Mouse (Mus musculus) CH12.LX (cell line): ENCODE data around the gene Stx12. TPM values are rescaled to one million over a fixed set of nuclear protein-coding genes. Genes with fewer than 3 reads are reported as not detected.

Source experiments
- DNase-seq: peaks from one replicate; pipeline ENCODE4 v3.0.0-alpha.2; 2013; ENCODE audit errors: extremely low read depth
- H3K27ac ChIP-seq: 2 replicates; pipeline ENCODE4 v1.5.1; 2012; ENCODE audit warnings: low read depth, mild to moderate bottlenecking, control low read depth, moderate library complexity; ENCODE audit not compliant: insufficient read depth
- H3K27me3 ChIP-seq: replicated peaks from 2 replicates; pipeline ENCODE3; 2012; ENCODE audit warnings: inconsistent platforms
- H3K36me3 ChIP-seq, 2 experiments: replicated peaks in 1 of 2; 2 replicates each; pipeline versions ENCODE3 to v1.6.1; 2012; ENCODE audit warnings: inconsistent platforms in 1 of 2, low read length in 1 of 2, mild to moderate bottlenecking in 1 of 2, mixed read lengths in 1 of 2, moderate library complexity in 1 of 2; ENCODE audit not compliant: control insufficient read depth in 1 of 2, insufficient read depth in 1 of 2
- H3K4me1 ChIP-seq, 2 experiments: 2 replicates each; pipeline ENCODE4 v1.6.1; 2012; ENCODE audit warnings: inconsistent platforms in 1 of 2, moderate library complexity in 1 of 2; ENCODE audit not compliant: insufficient read depth in 2 of 2, control insufficient read depth in 1 of 2
- H3K4me2 ChIP-seq: 2 replicates; pipeline ENCODE4 v1.6.1; 2012; ENCODE audit warnings: low read depth, mild to moderate bottlenecking, control low read depth; ENCODE audit not compliant: poor library complexity, insufficient read depth, severe bottlenecking
- H3K4me3 ChIP-seq, 3 experiments: fragments of 150-350 bp in 1 of 3; sonication (generic) in 1 of 3; replicated peaks in 1 of 3; 2 replicates each; pipeline versions ENCODE3 to v1.5.1; 2011 to 2012; ENCODE audit warnings: low read depth in 2 of 3, low read length in 2 of 3, mild to moderate bottlenecking in 2 of 3, moderate library complexity in 2 of 3, control low read depth in 1 of 3, improper control_type of control experiment in 1 of 3, inconsistent platforms in 1 of 3, mixed read lengths in 1 of 3; ENCODE audit not compliant: poor library complexity in 1 of 3
- H3K79me2 ChIP-seq: replicated peaks from 2 replicates; pipeline ENCODE4 v1.6.1; 2012; ENCODE audit warnings: mild to moderate bottlenecking, moderate library complexity; ENCODE audit not compliant: control insufficient read depth, poor library complexity, insufficient read depth, severe bottlenecking; ENCODE audit errors: extremely low read depth
- H3K9ac ChIP-seq: 2 replicates; pipeline ENCODE4 v1.6.1; 2012; ENCODE audit warnings: low read depth, mild to moderate bottlenecking, control low read depth, moderate library complexity; ENCODE audit not compliant: insufficient read depth
- H3K9me3 ChIP-seq: replicated peaks from 2 replicates; pipeline ENCODE3; 2012; ENCODE audit warnings: low read length, inconsistent platforms, mixed read lengths
- BHLHE40 ChIP-seq: IDR thresholded peaks from 2 replicates; pipeline ENCODE4 v1.6.1; 2011; ENCODE audit warnings: mild to moderate bottlenecking, low read depth, low read length, improper control_type of control experiment
- CHD1 ChIP-seq: IDR thresholded peaks from 2 replicates; pipeline ENCODE4 v1.6.1; 2012; ENCODE audit warnings: low read depth, low read length, improper control_type of control experiment, inconsistent platforms
- CHD2 ChIP-seq: IDR thresholded peaks from 2 replicates; pipeline ENCODE4 v1.6.1; 2011; ENCODE audit warnings: low read length, improper control_type of control experiment
- CTCF ChIP-seq, 2 experiments: IDR thresholded peaks in 1 of 2; conservative IDR thresholded peaks in 1 of 2; 2 replicates each; pipeline ENCODE4 v1.5.1; 2011 to 2012; ENCODE audit warnings: low read depth in 2 of 2, low read length in 2 of 2, improper control_type of control experiment in 1 of 2, inconsistent platforms in 1 of 2, mild to moderate bottlenecking in 1 of 2, moderate library complexity in 1 of 2
- ELF1 ChIP-seq: IDR thresholded peaks from 2 replicates; pipeline ENCODE4 v1.6.1; 2014; ENCODE audit warnings: low read depth, mild to moderate bottlenecking, inconsistent platforms, low read length, improper control_type of control experiment
- EP300 ChIP-seq: IDR thresholded peaks from 2 replicates; pipeline ENCODE4 v1.6.1; 2011; ENCODE audit warnings: low read length, improper control_type of control experiment
- ETS1 ChIP-seq: conservative IDR thresholded peaks from 2 replicates; pipeline ENCODE4 v1.6.1; 2012; ENCODE audit warnings: low read depth, mild to moderate bottlenecking, inconsistent platforms, low read length, improper control_type of control experiment, moderate library complexity
- GABPA ChIP-seq: IDR thresholded peaks from 2 replicates; pipeline ENCODE4 v1.6.1; 2012; ENCODE audit warnings: low read depth, low read length, improper control_type of control experiment, inconsistent platforms; ENCODE audit not compliant: insufficient replicate concordance
- HCFC1 ChIP-seq: IDR thresholded peaks from 2 replicates; pipeline ENCODE4 v1.6.1; 2012; ENCODE audit warnings: low read depth, mild to moderate bottlenecking, inconsistent platforms, low read length, improper control_type of control experiment
- IRF4 ChIP-seq: IDR thresholded peaks from 2 replicates; pipeline ENCODE4 v1.6.1; 2014; ENCODE audit warnings: low read depth, mild to moderate bottlenecking, inconsistent platforms, low read length, improper control_type of control experiment
- JUN ChIP-seq: IDR thresholded peaks from 2 replicates; pipeline ENCODE4 v1.6.1; 2011; ENCODE audit warnings: low read depth, mild to moderate bottlenecking, low read length, improper control_type of control experiment, moderate library complexity; ENCODE audit not compliant: insufficient read depth
- JUND ChIP-seq: conservative IDR thresholded peaks from 2 replicates; pipeline ENCODE4 v1.6.1; 2011; ENCODE audit warnings: low read depth, low read length, improper control_type of control experiment
- KAT2A ChIP-seq: IDR thresholded peaks from 2 replicates; pipeline ENCODE4 v1.6.1; 2012; ENCODE audit warnings: low read length, improper control_type of control experiment, inconsistent platforms; ENCODE audit not compliant: insufficient replicate concordance
- MAZ ChIP-seq: IDR thresholded peaks from 2 replicates; pipeline ENCODE4 v1.6.1; 2012; ENCODE audit warnings: low read depth, mild to moderate bottlenecking, inconsistent platforms, low read length, improper control_type of control experiment, moderate library complexity
- MXI1 ChIP-seq: IDR thresholded peaks from 2 replicates; pipeline ENCODE4 v1.6.1; 2011; ENCODE audit warnings: mild to moderate bottlenecking, low read depth, low read length, improper control_type of control experiment
- NELFE ChIP-seq: IDR thresholded peaks from 2 replicates; pipeline ENCODE4 v1.6.1; 2011; ENCODE audit warnings: low read depth, low read length, improper control_type of control experiment
- NRF1 ChIP-seq: IDR thresholded peaks from 2 replicates; pipeline ENCODE4 v1.6.1; 2014; ENCODE audit warnings: low read depth, mild to moderate bottlenecking, inconsistent platforms, low read length, improper control_type of control experiment, moderate library complexity
- PAX5 ChIP-seq: IDR thresholded peaks from 2 replicates; pipeline ENCODE4 v1.6.1; 2012; ENCODE audit warnings: low read length, inconsistent platforms, mixed read lengths
- POLR2AphosphoS2 ChIP-seq: IDR thresholded peaks from 2 replicates; pipeline ENCODE4 v1.6.1; 2011; ENCODE audit warnings: low read depth, low read length, improper control_type of control experiment
- RAD21 ChIP-seq: IDR thresholded peaks from 2 replicates; pipeline ENCODE4 v1.6.1; 2011; ENCODE audit warnings: low read depth, mild to moderate bottlenecking, low read length, improper control_type of control experiment, moderate library complexity
- SIN3A ChIP-seq: IDR thresholded peaks from 2 replicates; pipeline ENCODE4 v1.6.1; 2012; ENCODE audit warnings: low read length, improper control_type of control experiment, inconsistent platforms
- UBTF ChIP-seq: IDR thresholded peaks from 2 replicates; pipeline ENCODE4 v1.6.1; 2012; ENCODE audit warnings: low read depth, mild to moderate bottlenecking, inconsistent platforms, low read length, improper control_type of control experiment, moderate library complexity
- ZC3H11A ChIP-seq: IDR thresholded peaks from 2 replicates; pipeline ENCODE4 v1.6.1; 2012; ENCODE audit warnings: low read depth, mild to moderate bottlenecking, inconsistent platforms, low read length, improper control_type of control experiment
- ZNF384 ChIP-seq: IDR thresholded peaks from 2 replicates; pipeline ENCODE4 v1.6.1; 2012; ENCODE audit warnings: low read depth, low read length, improper control_type of control experiment, inconsistent platforms
- dilution Hi-C: fragments of 300-500 bp; cut with MboI; formaldehyde crosslinking; loops from 2 replicates; pipeline ENCODE4 v1.14.3; 2020; ENCODE audit warnings: low sequenced_read_pairs; ENCODE audit not compliant: extremely low pct_unique_long_range_greater_than_20kb, extremely low pct_ligation_motif_present
- in situ Hi-C: fragments of 300-500 bp; cut with MboI; formaldehyde crosslinking; loops from 3 replicates; pipeline ENCODE4 v1.14.3; 2019; ENCODE audit warnings: low sequenced_read_pairs, low pct_ligation_motif_present, low pct_unique_long_range_greater_than_20kb, mixed read lengths
- polyA plus RNA-seq: library from polyadenylated mRNA; unstranded; fragments of >175 nt; gene quantifications from 2 replicates; pipeline ENCODE4 v1.2.1, GENCODE M21; 2012; ENCODE audit warnings: low read depth; ENCODE audit not compliant: insufficient read length
- total RNA-seq, 2 experiments: library from RNA; depleted of rRNA; stranded (reverse); fragments of 300-350 nt in 1 of 2; fragments of >200 nt in 1 of 2; gene quantifications; 2 replicates each; pipeline ENCODE4 v1.2.3; 2012 to 2014

Stx12 gene
- total and polyA plus RNA-seq, 3 experiments = 14.5 to 17.3 (median 15.7) TPM

DNA sequence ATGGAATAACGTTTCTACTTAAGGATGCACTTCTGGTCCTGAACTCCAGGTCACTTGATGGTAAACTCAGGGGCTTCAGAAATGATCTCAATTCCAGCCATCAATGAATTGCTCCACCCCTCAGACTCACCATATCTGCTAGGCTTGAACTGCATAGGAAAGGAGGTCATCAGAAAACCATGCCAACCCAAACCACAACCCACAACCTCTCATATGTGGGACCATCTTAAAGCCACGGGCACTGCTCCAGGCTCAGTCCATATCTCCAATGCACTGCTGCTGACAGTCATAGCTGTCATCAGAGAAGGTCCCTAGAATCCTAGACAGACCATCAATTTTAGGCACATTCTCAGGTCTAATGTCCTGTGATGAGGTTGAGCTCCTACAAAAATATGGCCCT lies 19.8 kb upstream of the Stx12 start:
- Histone ChIP-seq H3K27ac (no peak overlapping the region), H3K79me2 (no peaks in the 10 kb centered on the region), H3K4me2 (no peak overlapping the region), H3K27me3 (no peaks in the 10 kb centered on the region), H3K4me3 (no peak overlapping the region), H3K36me3 (peaks cover 17 to 46% of the 10 kb centered on the region in 2 experiments), H3K9ac (no peak overlapping the region), H3K9me3 (no peaks in the 10 kb centered on the region), H3K4me1 (no peaks in the 10 kb centered on the region)
- no peak for DNase-seq
- TF ChIP-seq CHD2 (no peak), JUN (no peak), EP300 (no peak), MXI1 (no peak), ZC3H11A (no peak), POLR2AphosphoS2 (no peak), HCFC1 (no peak), JUND (no peak), CHD1 (no peak), NELFE (no peak), ELF1 (no peak), SIN3A (no peak), BHLHE40 (no peak)
- dilution Hi-C loops = no loop called here
- in situ Hi-C loops = no loop called here

- no peaks in the 10 kb centered on the region for H3K79me2 ChIP-seq
These were observed 13.9 kb upstream of the Stx12 start for GRCm38 (mm10) chr4:132898197-132898596.

More at GRCm38 (mm10) chr4:132898197-132898596, 13.9 kb upstream of the Stx12 start:
- no peak overlapping the region for H3K27ac ChIP-seq
- peak overlapping the region; percentile 9; the same call in 1 of the 2 replicates for H3K4me2 ChIP-seq
- H3K4me1 ChIP-seq = peaks cover 5 to 9% of the 10 kb centered on the region in 2 experiments; a peak in 3 of 4 replicates
- H3K9ac ChIP-seq = no peak overlapping the region
- H3K4me3 ChIP-seq = peak overlapping the region in 1 of 3 experiments; percentile 3
- dilution Hi-C loops = no loop called here
- no peak for DNase-seq
- peaks cover 9 to 15% of the 10 kb centered on the region in 2 experiments for H3K36me3 ChIP-seq
- no peaks in the 10 kb centered on the region for H3K9me3 ChIP-seq
- TF ChIP-seq GABPA (no peak), RAD21 (no peak), JUN (no peak), EP300 (no peak), ZC3H11A (no peak), IRF4 (no peak), ELF1 (no peak), ETS1 (no peak), MAZ (no peak), NRF1 (0 out of 2 replicates have a peak, but pooled peaks have one; percentile 24), UBTF (no peak), POLR2AphosphoS2 (no peak), CTCF (conservative IDR thresholded peaks at IDR 0.05 in 1 of 2, IDR thresholded peaks at IDR 0.05 in 1 of 2; ENCODE audit: low read depth in 2 of 2, low read length in 2 of 2) (no peak), PAX5 (no peak), SIN3A (no peak), ZNF384 (peak; percentile 77), KAT2A (no peak), BHLHE40 (0 out of 2 replicates have a peak, but pooled peaks have one; percentile 19)
- no peaks in the 10 kb centered on the region for H3K27me3 ChIP-seq
- in situ Hi-C loops = no loop called here
